Mouse (Mus musculus) CH12.LX (cell line): ENCODE results near the gene Hoxb3. TPM values are rescaled to one million over a fixed set of nuclear protein-coding genes. Genes with fewer than 3 reads are reported as not detected.

Experiments used
- DNase-seq: peaks from one replicate; pipeline ENCODE4 v3.0.0-alpha.2; 2013; ENCODE audit errors: extremely low read depth
- H3K27ac ChIP-seq: 2 replicates; pipeline ENCODE4 v1.5.1; 2012; ENCODE audit warnings: low read depth, mild to moderate bottlenecking, control low read depth, moderate library complexity; ENCODE audit not compliant: insufficient read depth
- H3K27me3 ChIP-seq: replicated peaks from 2 replicates; pipeline ENCODE3; 2012; ENCODE audit warnings: inconsistent platforms
- H3K36me3 ChIP-seq, 2 experiments: replicated peaks in 1 of 2; 2 replicates each; pipeline versions ENCODE3 to v1.6.1; 2012; ENCODE audit warnings: inconsistent platforms in 1 of 2, low read length in 1 of 2, mild to moderate bottlenecking in 1 of 2, mixed read lengths in 1 of 2, moderate library complexity in 1 of 2; ENCODE audit not compliant: control insufficient read depth in 1 of 2, insufficient read depth in 1 of 2
- H3K4me1 ChIP-seq, 2 experiments: 2 replicates each; pipeline ENCODE4 v1.6.1; 2012; ENCODE audit warnings: inconsistent platforms in 1 of 2, moderate library complexity in 1 of 2; ENCODE audit not compliant: insufficient read depth in 2 of 2, control insufficient read depth in 1 of 2
- H3K4me2 ChIP-seq: 2 replicates; pipeline ENCODE4 v1.6.1; 2012; ENCODE audit warnings: low read depth, mild to moderate bottlenecking, control low read depth; ENCODE audit not compliant: poor library complexity, insufficient read depth, severe bottlenecking
- H3K4me3 ChIP-seq, 3 experiments: fragments of 150-350 bp in 1 of 3; sonication (generic) in 1 of 3; replicated peaks in 1 of 3; 2 replicates each; pipeline versions ENCODE3 to v1.5.1; 2011 to 2012; ENCODE audit warnings: low read depth in 2 of 3, low read length in 2 of 3, mild to moderate bottlenecking in 2 of 3, moderate library complexity in 2 of 3, control low read depth in 1 of 3, improper control_type of control experiment in 1 of 3, inconsistent platforms in 1 of 3, mixed read lengths in 1 of 3; ENCODE audit not compliant: poor library complexity in 1 of 3
- H3K79me2 ChIP-seq: replicated peaks from 2 replicates; pipeline ENCODE4 v1.6.1; 2012; ENCODE audit warnings: mild to moderate bottlenecking, moderate library complexity; ENCODE audit not compliant: control insufficient read depth, poor library complexity, insufficient read depth, severe bottlenecking; ENCODE audit errors: extremely low read depth
- H3K9ac ChIP-seq: 2 replicates; pipeline ENCODE4 v1.6.1; 2012; ENCODE audit warnings: low read depth, mild to moderate bottlenecking, control low read depth, moderate library complexity; ENCODE audit not compliant: insufficient read depth
- H3K9me3 ChIP-seq: replicated peaks from 2 replicates; pipeline ENCODE3; 2012; ENCODE audit warnings: low read length, inconsistent platforms, mixed read lengths
- BHLHE40 ChIP-seq: IDR thresholded peaks from 2 replicates; pipeline ENCODE4 v1.6.1; 2011; ENCODE audit warnings: mild to moderate bottlenecking, low read depth, low read length, improper control_type of control experiment
- CHD2 ChIP-seq: IDR thresholded peaks from 2 replicates; pipeline ENCODE4 v1.6.1; 2011; ENCODE audit warnings: low read length, improper control_type of control experiment
- ELF1 ChIP-seq: IDR thresholded peaks from 2 replicates; pipeline ENCODE4 v1.6.1; 2014; ENCODE audit warnings: low read depth, mild to moderate bottlenecking, inconsistent platforms, low read length, improper control_type of control experiment
- GABPA ChIP-seq: IDR thresholded peaks from 2 replicates; pipeline ENCODE4 v1.6.1; 2012; ENCODE audit warnings: low read depth, low read length, improper control_type of control experiment, inconsistent platforms; ENCODE audit not compliant: insufficient replicate concordance
- HCFC1 ChIP-seq: IDR thresholded peaks from 2 replicates; pipeline ENCODE4 v1.6.1; 2012; ENCODE audit warnings: low read depth, mild to moderate bottlenecking, inconsistent platforms, low read length, improper control_type of control experiment
- IRF4 ChIP-seq: IDR thresholded peaks from 2 replicates; pipeline ENCODE4 v1.6.1; 2014; ENCODE audit warnings: low read depth, mild to moderate bottlenecking, inconsistent platforms, low read length, improper control_type of control experiment
- NELFE ChIP-seq: IDR thresholded peaks from 2 replicates; pipeline ENCODE4 v1.6.1; 2011; ENCODE audit warnings: low read depth, low read length, improper control_type of control experiment
- NRF1 ChIP-seq: IDR thresholded peaks from 2 replicates; pipeline ENCODE4 v1.6.1; 2014; ENCODE audit warnings: low read depth, mild to moderate bottlenecking, inconsistent platforms, low read length, improper control_type of control experiment, moderate library complexity
- SMC3 ChIP-seq: IDR thresholded peaks from 2 replicates; pipeline ENCODE4 v1.6.1; 2011; ENCODE audit warnings: low read depth, low read length, improper control_type of control experiment
- TBP ChIP-seq: conservative IDR thresholded peaks from 2 replicates; pipeline ENCODE4 v1.6.1; 2011; ENCODE audit warnings: low read depth, low read length, improper control_type of control experiment
- USF2 ChIP-seq: conservative IDR thresholded peaks from 2 replicates; pipeline ENCODE4 v1.6.1; 2011; ENCODE audit warnings: low read depth, low read length, improper control_type of control experiment
- ZC3H11A ChIP-seq: IDR thresholded peaks from 2 replicates; pipeline ENCODE4 v1.6.1; 2012; ENCODE audit warnings: low read depth, mild to moderate bottlenecking, inconsistent platforms, low read length, improper control_type of control experiment
- ZMIZ1 ChIP-seq: IDR thresholded peaks from 2 replicates; pipeline ENCODE4 v1.6.1; 2012; ENCODE audit warnings: low read depth, mild to moderate bottlenecking, inconsistent platforms, low read length, improper control_type of control experiment
- ZNF384 ChIP-seq: IDR thresholded peaks from 2 replicates; pipeline ENCODE4 v1.6.1; 2012; ENCODE audit warnings: low read depth, low read length, improper control_type of control experiment, inconsistent platforms
- dilution Hi-C: fragments of 300-500 bp; cut with MboI; formaldehyde crosslinking; loops from 2 replicates; pipeline ENCODE4 v1.14.3; 2020; ENCODE audit warnings: low sequenced_read_pairs; ENCODE audit not compliant: extremely low pct_unique_long_range_greater_than_20kb, extremely low pct_ligation_motif_present
- in situ Hi-C: fragments of 300-500 bp; cut with MboI; formaldehyde crosslinking; loops from 3 replicates; pipeline ENCODE4 v1.14.3; 2019; ENCODE audit warnings: low sequenced_read_pairs, low pct_ligation_motif_present, low pct_unique_long_range_greater_than_20kb, mixed read lengths
- polyA plus RNA-seq: library from polyadenylated mRNA; unstranded; fragments of >175 nt; gene quantifications from 2 replicates; pipeline ENCODE4 v1.2.1, GENCODE M21; 2012; ENCODE audit warnings: low read depth; ENCODE audit not compliant: insufficient read length
- total RNA-seq, 2 experiments: library from RNA; depleted of rRNA; stranded (reverse); fragments of 300-350 nt in 1 of 2; fragments of >200 nt in 1 of 2; gene quantifications; 2 replicates each; pipeline ENCODE4 v1.2.3; 2012 to 2014

Gene Hoxb3
- total and polyA plus RNA-seq, 3 experiments: 0.07 to 0.29 (median 0.21) TPM

DNA sequence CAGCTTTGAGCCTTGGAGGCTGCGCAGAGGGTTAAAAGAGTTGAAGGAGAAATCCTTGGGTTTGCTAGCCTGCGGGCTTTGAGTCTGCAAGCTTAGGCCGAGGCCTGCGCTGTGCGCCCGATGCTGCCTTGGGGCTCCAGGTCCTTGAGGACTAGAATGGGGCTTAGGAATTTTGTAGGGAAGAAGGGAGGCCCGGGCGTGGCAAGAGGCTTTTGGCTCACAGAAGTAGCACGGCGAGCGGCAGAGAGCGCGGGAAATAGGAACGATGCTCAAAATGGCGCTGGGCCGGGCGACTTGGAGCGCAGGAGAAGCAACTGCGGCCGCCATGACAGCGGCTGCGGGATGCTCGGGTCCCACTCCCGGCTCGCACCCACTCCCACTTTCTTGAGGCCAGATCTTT is 31.2 kb downstream of the Hoxb3 start:
- dilution Hi-C loops (no loop called here), in situ Hi-C loops (no loop called here)
- no peak overlapping the region for H3K27ac ChIP-seq
- H3K27me3 ChIP-seq: peaks cover 51% of the 10 kb centered on the region
- DNase-seq: no peak
- TF ChIP-seq NELFE: no peak
- TF ChIP-seq ZNF384: no peak
- TF ChIP-seq IRF4: no peak
- H3K4me2 ChIP-seq: no peak overlapping the region
- H3K36me3 ChIP-seq: no peaks in the 10 kb centered on the region
- no peak overlapping the region for H3K9ac ChIP-seq
- H3K4me1 ChIP-seq: peaks cover 0 to 12% of the 10 kb centered on the region in 2 experiments; a peak in 2 of 4 replicates
- peaks cover 6% of the 10 kb centered on the region for H3K9me3 ChIP-seq
- no peak overlapping the region for H3K4me3 ChIP-seq
- no peaks in the 10 kb centered on the region for H3K79me2 ChIP-seq

DNA sequence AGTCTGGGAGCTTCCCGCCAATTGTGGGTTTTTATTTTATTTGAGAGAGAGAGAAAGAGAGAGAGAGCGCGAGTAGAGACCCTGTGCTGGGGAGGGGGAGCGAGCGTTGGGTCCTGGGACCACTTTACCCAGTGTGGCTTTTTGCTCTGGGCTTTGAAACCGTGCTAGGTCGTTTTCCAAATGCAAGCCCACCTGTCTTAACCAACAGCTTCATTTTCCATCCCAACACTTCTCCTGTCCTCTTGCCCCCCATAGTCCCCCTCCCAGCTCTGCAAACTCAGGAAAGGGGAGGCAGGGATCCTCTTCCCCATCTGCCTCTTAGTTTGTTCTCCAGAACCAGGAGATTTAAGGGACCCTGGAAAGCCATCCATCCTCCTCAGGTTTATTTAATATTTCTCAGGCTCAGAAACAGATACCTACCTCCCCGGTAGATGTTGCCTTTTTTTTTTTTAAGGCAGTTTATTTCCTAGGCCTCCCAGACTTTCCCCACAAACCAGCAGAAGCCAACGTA is 31.7 kb downstream of the Hoxb3 start:
- dilution Hi-C loops: no loop called here
- H3K4me3 ChIP-seq: no peak overlapping the region
- no peak for DNase-seq
- H3K4me2 ChIP-seq: no peak overlapping the region
- H3K9ac ChIP-seq: no peak overlapping the region
- H3K4me1 ChIP-seq: peaks cover 0 to 12% of the 10 kb centered on the region in 2 experiments; a peak in 2 of 4 replicates
- H3K36me3 ChIP-seq: no peaks in the 10 kb centered on the region
- no peaks in the 10 kb centered on the region for H3K79me2 ChIP-seq
- H3K27me3 ChIP-seq: peaks cover 52% of the 10 kb centered on the region
- in situ Hi-C loops: no loop called here
- H3K27ac ChIP-seq: no peak overlapping the region
- TF ChIP-seq GABPA: no peak
- no peak for TF ChIP-seq CHD2
- no peak for TF ChIP-seq ZMIZ1
- TF ChIP-seq USF2: no peak
- no peak for TF ChIP-seq ZC3H11A
- no peak for TF ChIP-seq TBP
- TF ChIP-seq ELF1: no peak
- no peak for TF ChIP-seq BHLHE40
- TF ChIP-seq SMC3: no peak
- H3K9me3 ChIP-seq: peaks cover 6% of the 10 kb centered on the region

DNA sequence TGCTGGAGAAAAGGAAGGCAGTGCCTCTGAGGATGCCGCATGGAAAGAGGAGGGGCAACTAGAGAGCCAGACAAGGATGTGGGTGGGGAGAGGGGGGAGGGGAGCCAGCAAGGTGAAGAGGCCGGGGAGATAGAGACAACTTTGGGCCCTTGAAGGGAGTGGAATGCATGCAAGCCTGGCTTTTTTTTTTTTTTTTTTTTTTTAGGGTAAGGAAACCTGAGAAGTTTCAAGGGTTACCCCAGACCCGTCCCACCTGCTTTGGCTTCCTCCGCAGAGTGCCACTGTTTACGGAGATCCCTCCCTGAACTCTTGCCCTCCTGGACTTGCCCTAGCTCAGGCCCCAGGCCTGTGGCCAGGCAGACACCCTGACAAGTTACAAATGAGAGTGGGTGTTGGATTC is 40.7 kb downstream of the Hoxb3 start:
- no peak for TF ChIP-seq NRF1
- TF ChIP-seq HCFC1: no peak
- TF ChIP-seq ZNF384: 0 out of 2 replicates have a peak, but pooled peaks have one; percentile 20
- no peaks in the 10 kb centered on the region for H3K9me3 ChIP-seq
- no peak overlapping the region for H3K4me3 ChIP-seq
- no peaks in the 10 kb centered on the region; a peak in 1 of 4 replicates for H3K4me1 ChIP-seq
- in situ Hi-C loops: no loop called here
- no peak overlapping the region for H3K27ac ChIP-seq
- H3K36me3 ChIP-seq: no peaks in the 10 kb centered on the region
- no peak overlapping the region for H3K4me2 ChIP-seq
- dilution Hi-C loops: no loop called here
- peaks cover 84% of the 10 kb centered on the region for H3K27me3 ChIP-seq
- no peak for DNase-seq
- H3K79me2 ChIP-seq: no peaks in the 10 kb centered on the region
- no peak overlapping the region for H3K9ac ChIP-seq
